Mouse (Mus musculus) left cerebral cortex, postnatal 25 days (tissue): Measurements from ENCODE around the gene Reps1. TPM values are rescaled to one million over a fixed set of nuclear protein-coding genes. Genes with fewer than 3 reads are reported as not detected.
A peak's percentile ranks its signal among the peaks of the same experiment; 100 is the strongest.

Experiments used
- DNase-seq, 2 experiments: peaks; one replicate each; pipeline ENCODE4 v3.0.0; 2022; ENCODE audit warnings: low spot score in 2 of 2, mixed read lengths in 1 of 2
- intact Hi-C: fragments of 180-260 bp; cut with DNase I; formaldehyde crosslinking; loops from one replicate; pipeline ENCODE4 v1.15.1; 2025
- total RNA-seq, 2 experiments: library from RNA; stranded (reverse); gene quantifications; 2 replicates each; pipeline ENCODE4 v1.2.3; 2021

The Reps1 gene
- total RNA-seq, 2 experiments from 2014 or later, result 51.0 to 58.0 TPM

DNA sequence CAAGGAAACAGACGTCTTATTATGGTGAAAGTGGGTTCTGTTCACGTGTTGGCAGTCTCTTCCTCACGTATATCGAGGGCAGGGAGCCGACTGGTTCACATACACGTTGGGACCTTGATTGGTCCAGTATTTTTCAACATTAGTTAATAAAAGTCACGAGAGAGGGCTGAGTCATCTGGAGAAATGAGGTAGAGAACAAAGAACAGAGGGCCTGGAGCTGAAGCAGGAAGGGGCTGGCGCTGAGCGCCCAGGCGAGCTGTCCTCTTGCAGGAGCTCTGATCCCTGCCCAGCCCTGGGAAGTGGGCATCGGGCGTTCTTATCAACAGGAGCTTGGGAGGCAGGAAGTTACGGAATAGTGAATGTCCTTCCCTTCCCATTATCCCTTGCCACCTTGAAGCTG lies 4.1 kb downstream of the Reps1 start:
- intact Hi-C loops, result loop anchor here (5.0 to 10.0 kb wide), 2 partner anchors 42 to 325 kb away; no protein-coding TSS in a partner anchor
- DNase-seq, result no peak

DNA sequence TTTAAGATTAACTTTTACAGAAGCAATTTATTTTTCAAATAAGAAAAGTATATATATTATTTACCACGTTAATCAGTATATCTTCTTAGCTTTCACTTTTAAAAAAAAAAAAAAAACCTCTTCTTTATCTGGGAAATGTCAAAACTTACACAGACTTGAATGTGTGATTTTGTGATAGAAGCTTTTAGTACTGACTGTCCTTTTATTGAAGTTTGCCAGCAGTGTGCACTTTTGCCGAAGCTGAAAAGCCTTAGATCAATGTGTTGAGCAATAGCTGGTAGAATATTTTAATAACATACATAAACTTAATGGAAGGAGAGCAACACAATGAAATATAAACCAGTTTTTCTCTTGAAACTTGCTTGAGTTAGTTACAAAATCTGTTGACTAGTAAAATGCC lies 5.1 kb downstream of the Reps1 start:
- intact Hi-C loops, result no loop called here
- no peak for DNase-seq

DNA sequence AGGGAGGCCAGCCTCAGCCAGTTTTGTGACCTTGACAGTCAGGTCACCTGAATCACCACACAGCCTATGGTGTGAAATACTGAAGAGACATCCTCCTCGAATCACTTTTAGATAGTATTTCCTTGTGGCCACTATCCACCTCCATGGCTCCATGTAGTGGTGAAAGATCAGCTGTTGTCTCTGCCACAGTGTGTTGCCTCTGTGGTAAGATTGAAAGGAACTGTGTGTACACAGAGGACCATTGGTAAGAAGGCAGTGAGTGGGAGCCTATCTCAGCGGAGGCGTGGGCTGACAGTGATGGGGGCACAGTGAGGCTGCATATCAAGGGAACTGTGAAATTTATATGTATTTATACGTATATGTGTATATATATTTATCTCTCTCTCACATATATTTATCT lies 5.9 kb downstream of the Reps1 start:
- intact Hi-C loops, result no loop called here
- DNase-seq, result no peak

DNA sequence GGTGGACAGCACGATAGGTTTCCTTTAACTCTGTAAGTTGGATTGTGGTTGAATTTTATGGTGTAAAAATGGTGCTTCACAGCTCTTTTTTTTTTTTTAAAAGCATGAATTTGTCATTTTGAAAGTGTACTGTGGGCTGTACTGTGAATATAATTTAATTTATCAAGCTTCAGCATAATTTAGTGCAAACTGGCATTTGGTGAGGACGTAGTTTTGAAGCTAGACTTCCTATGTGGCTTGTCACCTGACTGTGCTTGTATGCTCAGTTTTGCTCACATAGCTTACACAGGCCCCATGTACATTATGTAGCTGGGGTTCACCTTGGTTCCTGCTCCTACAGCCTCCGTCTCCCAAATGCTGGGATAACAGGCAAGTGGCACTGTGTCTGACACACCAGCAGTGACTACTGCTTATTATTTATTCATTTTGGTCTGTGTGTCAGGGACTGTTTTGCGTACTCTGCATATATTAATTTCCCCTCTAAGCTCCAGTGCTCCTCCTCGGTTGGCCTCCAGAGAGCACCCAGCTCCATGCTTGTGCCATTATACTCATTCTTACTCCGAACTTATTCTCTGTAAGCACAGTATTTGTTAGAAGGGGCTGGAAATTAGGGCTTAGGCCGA lies 9.1 kb downstream of the Reps1 start:
- no peak for DNase-seq
- intact Hi-C loops, result no loop called here

DNA sequence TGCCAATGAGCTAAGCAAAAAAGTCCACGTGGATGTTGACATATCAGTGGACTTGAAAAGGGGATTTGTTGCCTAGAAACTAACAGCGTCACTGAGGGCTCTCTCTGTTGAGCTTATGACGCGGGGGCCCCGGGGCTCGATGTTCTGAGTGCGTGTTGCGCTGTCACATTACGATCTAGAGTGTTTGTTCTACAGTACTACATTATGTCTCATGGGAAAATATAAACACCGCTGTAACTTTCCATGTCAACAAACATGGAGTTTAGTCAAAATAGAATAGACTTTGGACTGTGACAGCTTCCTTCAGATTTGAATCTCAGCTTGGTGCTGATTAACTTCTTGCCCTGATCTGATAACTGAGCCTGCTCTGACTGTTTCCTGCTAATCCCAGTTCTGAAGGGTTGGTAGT lies 10.4 kb downstream of the Reps1 start:
- DNase-seq, result no peak
- intact Hi-C loops, result no loop called here

DNA sequence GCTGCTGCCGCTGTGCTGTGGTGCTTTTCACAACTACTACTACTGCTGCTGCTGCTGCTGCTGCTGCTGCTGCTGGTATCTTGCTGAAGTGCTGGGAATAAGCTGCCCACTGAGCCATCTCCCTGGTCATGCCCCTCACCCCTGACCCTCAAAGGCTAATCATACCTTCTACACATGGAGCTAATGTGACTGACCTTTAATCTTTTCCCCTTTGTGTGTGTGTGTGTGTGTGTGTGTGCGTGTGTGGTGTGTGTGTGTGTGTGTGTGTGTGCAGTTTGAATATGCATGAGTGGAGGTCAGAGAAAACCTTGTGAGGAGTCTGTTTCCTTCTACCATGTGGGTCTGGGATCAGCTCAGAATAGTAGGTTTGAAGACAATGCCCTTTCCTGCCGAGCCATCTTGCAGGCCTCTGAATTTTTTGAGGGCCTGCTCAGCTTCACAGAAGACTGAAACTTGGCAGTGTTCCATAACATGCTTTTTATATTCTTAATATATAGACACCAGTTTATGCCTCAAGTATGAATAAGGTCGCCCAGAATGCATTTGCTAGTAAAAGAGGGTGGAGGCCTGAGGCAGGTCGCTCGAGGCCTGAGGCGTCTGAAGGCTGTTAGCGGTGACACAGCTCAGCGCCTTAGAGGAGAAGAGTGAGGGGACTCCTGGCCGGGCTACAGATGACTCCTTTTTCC lies 12.2 kb downstream of the Reps1 start:
- DNase-seq, result no peak
- intact Hi-C loops, result no loop called here

DNA sequence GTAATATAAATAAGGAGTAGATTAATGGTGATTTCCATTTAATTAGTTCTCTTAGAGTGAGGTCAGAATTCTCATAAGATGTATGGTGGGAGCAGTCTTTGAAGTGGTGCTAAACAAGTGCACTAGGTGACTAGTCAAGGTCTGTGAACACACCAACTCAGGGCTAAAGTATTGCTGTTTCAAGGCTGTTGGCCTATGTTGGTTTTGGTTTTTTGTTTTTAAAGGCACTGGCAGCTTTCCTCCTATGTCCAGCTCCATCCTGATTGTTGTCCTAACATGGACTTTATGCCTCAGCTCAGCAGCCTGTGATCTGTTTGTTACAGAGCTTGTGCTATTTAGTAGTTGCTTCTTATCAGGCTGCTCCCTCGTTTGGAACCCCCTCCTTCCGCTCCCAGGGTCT lies 13.2 kb downstream of the Reps1 start:
- DNase-seq, result no peak
- intact Hi-C loops, result no loop called here

DNA sequence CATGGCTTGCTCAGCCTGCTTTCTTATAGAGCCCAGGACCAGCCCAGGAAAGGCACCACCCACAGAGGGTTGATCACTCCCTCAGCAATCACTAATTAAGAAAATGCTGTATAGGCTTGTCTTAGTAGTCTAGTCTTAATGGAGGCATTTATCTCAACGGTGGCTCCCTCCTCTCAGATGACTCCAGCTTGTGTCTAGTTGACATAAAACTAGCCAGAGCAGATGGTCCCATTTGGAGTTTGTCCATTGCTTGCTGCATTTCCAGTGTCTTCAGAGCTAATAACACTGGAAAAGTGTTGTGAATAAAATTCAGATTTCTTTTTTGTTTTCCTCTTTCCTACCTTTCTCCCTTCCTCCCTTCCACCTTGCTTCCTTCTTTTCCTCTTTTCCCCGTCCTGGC lies 13.9 kb downstream of the Reps1 start:
- intact Hi-C loops, result no loop called here
- DNase-seq, result no peak

DNA sequence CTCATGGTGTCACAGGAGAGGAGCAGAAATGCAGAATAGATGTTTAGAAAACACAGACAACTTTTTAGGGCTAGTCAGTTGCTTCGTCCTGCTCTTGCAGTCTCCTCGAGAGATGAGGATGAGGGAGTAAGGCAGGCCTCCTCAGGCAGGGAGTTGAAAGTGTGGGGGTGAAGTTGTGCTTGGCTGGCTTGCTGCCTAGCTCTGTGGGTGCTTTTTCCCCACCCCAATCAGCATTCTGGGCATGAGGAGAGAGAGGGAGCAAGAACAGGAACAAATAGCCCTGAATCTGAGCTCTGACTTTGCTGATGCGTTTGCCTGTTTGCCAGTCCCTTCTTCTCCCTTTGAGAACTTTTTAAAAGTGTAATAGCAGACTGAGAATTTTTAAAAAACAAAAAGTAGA lies 14.5 kb downstream of the Reps1 start:
- peak; percentile 61 to 86 for DNase-seq
- intact Hi-C loops, result no loop called here

DNA sequence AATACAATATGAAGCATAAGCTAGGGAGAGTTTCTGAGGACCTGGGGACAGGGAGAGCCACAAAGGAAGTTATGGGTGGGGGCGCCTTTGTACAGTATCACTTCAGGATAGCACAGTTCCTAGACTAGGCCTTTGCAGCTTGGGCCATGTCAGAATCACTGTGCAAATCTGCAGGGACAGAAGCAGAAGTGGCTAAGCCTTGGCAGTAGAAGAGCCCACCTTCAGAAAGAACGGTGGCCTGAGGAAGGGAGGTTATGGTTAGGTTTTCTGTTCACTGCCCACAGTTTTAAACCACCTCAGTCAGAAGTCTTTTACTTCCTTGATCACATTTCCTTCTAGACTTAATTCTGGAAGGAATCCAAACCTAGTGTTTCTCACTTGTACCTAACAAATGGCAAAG lies 15.0 kb downstream of the Reps1 start:
- DNase-seq, result no peak
- intact Hi-C loops, result no loop called here

DNA sequence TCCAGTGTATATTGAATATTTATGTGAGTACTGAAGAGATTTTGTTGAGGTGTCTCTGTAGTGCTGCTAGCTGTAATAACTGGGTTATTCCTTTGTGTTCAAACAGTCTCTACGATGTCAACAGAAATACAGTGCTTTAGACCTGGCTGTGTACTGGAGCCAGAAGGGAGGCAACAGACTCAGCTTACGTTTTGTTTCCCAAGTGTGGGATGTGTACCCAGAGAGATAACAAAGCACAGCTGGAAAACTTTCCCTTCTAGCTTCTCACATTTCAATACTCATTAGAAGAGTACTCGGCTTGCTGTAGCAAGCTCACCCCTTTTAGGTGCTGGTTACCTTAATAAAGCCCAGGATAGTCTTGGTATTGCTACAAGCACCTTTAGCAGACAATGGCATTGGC lies 17.2 kb downstream of the Reps1 start:
- intact Hi-C loops, result no loop called here
- no peak for DNase-seq

DNA sequence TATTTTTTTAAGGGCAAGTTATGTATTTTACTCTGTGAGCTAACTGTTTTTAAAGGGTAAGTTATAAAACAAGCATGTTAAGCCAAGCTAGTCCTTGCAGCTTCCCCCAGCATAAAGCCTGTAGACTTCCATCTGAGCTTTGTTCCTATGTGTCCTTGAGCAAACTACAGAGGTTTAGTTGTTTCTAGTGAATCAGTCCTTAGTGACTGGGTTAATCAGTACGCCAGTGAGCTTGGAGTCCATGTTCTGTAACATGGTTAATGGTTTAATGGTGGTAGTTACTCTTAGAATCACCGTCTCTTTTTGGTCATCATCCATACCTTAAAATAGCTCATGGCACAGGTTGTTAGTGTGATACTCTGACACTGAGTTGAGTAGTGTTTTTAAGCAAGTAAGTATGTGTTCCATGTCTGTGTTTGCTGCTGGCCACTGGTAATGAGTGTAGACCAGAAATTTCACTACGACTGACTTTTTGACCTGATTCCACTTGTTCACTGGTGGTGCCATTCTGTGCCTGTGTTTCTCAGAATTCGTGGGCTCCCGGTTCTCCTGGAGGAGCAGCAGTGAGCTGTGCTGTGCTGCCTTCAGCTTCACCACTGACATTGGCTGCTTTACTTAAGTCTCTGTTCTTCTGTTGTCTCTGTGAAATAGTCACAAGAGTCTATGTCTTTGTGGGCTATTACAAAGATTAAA lies 18.9 kb downstream of the Reps1 start:
- no peak for DNase-seq
- intact Hi-C loops, result no loop called here

DNA sequence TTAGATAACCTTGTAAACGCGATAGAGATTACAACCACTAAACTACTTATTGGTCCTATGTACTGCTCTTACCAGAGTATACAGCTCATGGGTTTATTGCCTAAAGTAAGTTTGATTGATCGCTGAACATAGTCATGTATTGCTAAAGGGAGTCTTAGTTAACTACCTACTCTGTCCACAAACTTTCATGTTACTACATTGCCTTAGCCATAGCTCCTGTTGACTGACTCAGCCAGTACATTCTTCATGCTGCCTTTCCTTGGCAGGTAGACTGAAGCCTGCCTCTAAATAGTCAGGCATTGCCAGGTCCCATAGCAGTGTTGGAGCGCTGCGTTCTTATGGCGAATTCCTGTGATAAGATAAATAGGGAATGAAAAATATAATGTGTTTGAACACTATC lies 20.2 kb downstream of the Reps1 start:
- intact Hi-C loops, result no loop called here
- DNase-seq, result no peak

DNA sequence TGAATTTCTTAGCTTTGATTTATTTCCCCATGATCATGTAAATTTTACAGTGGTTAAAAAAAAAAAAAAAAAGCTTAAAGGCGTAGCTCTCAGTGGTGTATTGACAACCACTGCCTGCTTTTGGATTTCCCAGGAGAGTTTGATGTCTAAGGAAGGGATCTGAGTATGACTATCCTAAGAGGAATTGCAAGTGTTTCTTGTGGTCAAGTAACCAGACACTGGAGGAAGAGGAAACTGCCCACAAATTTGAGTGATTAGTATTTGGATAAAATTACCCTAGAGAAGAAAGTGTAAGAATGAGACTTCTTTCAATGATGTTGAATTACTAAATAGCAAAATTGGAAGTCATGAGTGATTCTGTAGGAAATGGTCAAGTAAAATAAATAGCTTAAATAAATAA lies 25.9 kb downstream of the Reps1 start:
- intact Hi-C loops, result no loop called here

DNA sequence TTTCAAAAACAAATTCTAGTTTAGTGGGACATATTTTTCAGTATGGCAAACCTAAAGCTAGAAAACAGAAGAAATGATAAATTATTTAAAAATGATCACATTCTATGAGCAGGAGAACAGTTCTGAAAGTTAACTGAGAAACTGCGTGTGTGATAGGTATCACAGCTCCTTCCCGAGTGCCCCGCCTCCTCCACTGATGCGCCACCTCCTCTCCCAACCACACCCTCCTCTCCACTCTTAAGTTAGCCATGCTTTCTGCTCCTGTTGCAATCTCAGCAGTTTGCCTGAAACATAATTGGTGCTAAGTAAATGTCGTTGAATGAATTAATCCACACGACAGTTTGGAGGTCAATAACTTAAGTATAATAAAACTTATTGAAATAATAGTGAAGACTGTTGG lies 27.1 kb downstream of the Reps1 start:
- DNase-seq, result no peak
- intact Hi-C loops, result no loop called here

More for the DNA sequence above, 25.9 kb downstream of the Reps1 start:
- DNase-seq, result no peak

DNA sequence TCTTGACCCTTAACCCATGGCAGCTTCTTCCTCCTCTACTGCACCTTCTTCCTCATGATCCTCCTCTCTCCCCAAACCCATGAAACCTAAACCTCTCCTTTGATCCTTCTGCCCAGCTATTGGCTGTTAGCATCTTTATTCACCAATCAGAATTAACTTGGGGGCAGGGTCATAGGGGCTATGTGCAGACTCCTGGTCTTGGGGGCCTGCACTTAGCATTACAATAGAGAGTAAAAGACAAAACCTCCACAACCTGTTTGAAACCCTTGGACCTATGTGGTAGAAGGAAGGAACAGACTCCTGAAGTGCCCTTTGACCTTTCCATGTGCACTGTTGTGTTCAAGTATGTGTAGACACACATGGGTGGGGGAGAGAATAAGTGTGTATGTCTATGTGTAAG lies 35.0 kb downstream of the Reps1 start:
- no peak for DNase-seq
- intact Hi-C loops, result no loop called here

DNA sequence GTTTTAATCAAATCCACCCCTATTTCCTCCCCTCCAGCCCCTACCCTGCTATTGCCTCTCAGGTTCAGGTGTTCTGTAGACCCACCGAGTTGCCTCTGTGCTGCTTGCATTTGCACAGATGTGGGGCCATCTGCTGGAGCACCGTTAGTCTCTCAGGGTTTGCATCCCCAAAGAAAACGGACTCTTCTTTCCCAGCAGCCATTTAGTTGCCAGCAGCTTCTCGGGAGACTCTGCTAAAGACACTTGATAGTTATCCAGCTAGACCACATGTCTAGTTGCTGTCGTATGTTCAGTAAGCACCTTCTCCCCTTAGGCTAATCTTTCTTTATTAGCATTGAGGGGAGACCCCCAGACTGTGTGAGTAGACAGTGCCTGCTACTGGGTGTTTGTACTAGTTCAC lies 46.5 kb downstream of the Reps1 start:
- intact Hi-C loops, result loop anchor here (5.0 kb wide), 1 partner anchor 45 kb away; the partner anchor contains the start of gene Reps1
- no peak for DNase-seq

DNA sequence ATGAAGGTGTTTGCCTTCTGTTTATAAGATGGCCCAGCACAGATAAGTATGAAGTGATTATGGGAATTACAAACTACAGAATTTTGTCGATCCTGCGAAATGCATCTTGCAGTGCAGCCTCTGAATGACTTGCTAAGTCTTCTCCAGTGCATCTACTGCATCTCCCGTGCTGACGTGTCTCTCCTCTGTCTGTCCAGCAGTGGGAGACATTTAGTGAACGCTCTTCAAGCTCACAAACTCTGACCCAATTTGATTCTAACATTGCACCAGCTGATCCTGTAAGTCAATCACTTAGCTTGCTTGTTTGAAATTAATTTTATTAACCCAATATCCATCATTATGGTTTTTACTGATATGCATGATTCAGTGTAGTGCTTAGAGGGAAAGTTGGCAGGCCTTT lies 51.8 kb downstream of the Reps1 start:
- intact Hi-C loops, result no loop called here
- DNase-seq, result no peak

DNA sequence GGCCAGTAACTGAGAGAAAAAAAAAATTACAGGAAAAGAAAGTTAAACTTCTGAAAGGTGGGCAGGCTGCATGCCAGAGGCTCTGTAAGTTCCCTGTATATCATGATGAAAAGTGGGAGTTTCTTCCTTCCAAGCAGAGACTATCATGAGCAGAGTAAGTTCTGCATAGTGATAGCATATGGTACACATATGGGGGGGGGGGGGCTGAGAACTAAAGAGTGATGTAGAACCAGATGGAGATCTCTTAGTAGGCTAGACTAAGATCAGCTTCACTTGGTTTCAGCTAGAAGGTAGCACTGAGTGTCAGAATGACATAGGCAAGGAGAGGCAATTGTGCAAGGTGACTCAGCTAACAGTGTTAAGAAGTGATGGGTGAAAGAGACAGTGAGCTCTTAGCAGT lies 55.3 kb downstream of the Reps1 start:
- intact Hi-C loops, result no loop called here
- DNase-seq, result no peak

DNA sequence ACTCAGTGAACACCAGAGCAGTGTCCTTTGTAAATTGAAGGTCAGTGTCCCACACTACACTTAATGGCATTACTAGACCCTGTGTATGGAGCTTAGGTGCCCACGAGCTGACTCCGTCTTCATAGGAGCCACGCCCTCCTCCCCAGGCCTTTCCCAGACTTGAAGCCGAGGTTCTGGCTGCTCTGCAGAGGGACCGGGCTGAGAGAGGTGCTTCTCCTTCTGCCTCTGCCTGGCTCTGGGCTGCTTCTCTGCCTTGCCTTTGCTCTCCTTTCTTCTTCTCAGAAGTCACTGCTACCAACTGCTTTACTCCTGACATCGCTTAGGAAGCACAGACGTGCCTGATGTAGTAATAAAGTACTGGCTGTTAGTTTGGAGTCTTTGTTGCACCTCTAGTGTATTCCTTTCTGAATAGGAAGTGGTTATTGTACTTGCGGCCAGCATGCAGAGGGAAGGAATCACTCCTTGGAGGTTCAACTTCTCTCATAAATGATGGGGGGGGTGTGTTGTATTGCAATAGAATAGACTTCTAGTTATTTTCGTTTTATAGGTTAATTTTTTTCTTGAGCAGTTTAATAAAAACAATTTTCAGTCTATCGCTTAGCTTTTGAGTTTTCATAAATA lies 57.9 kb downstream of the Reps1 start:
- no peak for DNase-seq
- intact Hi-C loops, result no loop called here

DNA sequence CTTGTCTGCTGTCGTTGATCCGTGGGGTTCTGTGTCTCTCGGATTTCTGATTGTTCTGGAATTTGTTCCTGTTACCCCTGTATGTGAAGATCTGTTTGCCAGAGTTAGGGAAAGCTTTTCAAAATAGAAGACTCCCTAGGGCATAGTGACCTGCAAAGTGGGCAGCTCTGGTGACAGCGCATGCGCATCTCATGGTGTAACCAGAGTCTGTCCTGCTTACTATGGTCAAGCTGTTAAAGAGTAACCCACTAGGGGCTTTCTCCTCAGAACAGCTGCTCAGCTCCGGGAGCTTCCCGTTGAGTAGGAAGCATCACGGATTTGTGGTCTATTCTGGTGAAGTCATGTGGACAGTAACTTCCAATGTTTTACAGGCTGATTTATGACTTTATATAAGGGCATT lies 62.7 kb downstream of the Reps1 start:
- intact Hi-C loops, result no loop called here
- no peak for DNase-seq
